Mouse (Mus musculus) gastrocnemius, postnatal 36 days (tissue): Measurements from ENCODE around the gene Ccdc12. TPM values are rescaled to one million over a fixed set of nuclear protein-coding genes. Genes with fewer than 3 reads are reported as not detected.

Experiments used
- DNase-seq, 2 experiments: peaks; one replicate each; pipeline ENCODE4 v3.0.0; 2022
- intact Hi-C: fragments of 180-260 bp; cut with DNase I; formaldehyde crosslinking; loops from one replicate; pipeline ENCODE4 v1.15.1; 2025
- microRNA-seq, 2 experiments: library from miRNA; unstranded; fragments of <30 nt; microRNA quantifications; one replicate each; pipeline ENCODE4 v1.2.0; 2021
- total RNA-seq, 2 experiments: library from RNA; stranded (reverse); gene quantifications; 2 replicates each; pipeline ENCODE4 v1.2.3; 2021

The Ccdc12 gene
- total RNA-seq, 2 experiments from 2014 or later: 45.1 to 48.1 TPM

DNA sequence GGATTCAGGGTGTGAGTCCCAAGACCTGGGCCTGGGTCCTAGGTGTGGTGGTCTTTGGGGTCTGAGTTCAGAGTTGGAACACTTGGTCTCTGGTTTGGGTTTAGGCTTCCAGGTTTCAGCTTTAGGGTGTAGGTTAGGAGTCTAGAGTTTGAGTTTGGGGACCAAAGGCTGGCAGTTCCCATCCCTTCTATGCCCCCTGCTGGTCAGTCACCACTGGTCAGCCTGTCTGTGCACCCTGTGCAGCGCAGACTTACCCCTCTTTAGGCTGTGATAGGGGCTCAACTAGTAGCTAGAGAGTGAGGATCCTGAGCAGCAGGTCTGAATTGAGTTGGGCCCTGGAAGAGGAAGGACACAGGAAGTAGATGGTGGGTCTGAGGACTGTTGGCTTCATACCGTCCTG is 103.0 kb downstream of the Ccdc12 start:
- intact Hi-C loops: no loop called here
- DNase-seq: peak in 1 of 2 experiments; percentile 31

DNA sequence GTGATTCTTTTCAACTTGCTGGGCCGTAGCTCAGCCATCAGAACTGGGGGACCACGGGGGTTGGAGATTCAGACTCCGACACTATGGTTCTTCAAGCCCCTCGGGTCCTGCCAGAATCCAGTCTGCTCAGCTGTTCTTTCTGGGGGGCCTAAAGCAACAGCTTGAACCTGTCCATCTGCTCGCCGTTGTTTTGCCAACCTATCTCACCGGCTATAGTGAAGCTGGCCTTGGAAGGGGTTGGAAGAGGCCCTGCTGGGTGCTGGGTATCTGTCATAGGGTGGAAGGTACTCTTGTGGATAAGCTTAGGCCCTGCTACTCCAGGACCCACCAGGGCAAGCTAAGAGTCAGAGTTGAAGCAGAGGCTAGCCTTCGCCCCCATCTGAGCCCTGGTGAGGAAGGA is 104.6 kb downstream of the Ccdc12 start:
- no peak for DNase-seq
- intact Hi-C loops: no loop called here

Small RNA genes within 50 kb of the gene (microRNA-seq; reads per million reads assigned to microRNA genes)
- gene Mir8107: 0 to 0.36 reads per million in 2 experiments

Other genes starting within 250 kb of the Ccdc12 start
- gene Ptpn23, start 248.3 kb upstream of the Ccdc12 start, total RNA-seq: 1 to 10 TPM; 7.9 to 8.1 TPM
- not detected for gene Ngp, start 236.8 kb upstream of the Ccdc12 start, total RNA-seq
- 1 to 10 TPM; 6.6 to 7.9 TPM for gene Klhl18, start 179.8 kb upstream of the Ccdc12 start, total RNA-seq
- gene Kif9, start 179.5 kb upstream of the Ccdc12 start, total RNA-seq: under 1 TPM in 1 of 2 experiments, not detected in 1; 0.17 TPM
- 10 to 100 TPM; 21.8 to 29.9 TPM for gene Setd2, start 123.9 kb upstream of the Ccdc12 start, total RNA-seq
- 1 to 10 TPM in 1 of 2 experiments, under 1 TPM in 1; 0.91 to 1.2 TPM for gene Nradd, start 32.1 kb upstream of the Ccdc12 start, total RNA-seq
- 1 to 10 TPM; 3.3 to 3.6 TPM for gene Nbeal2, start 2.3 kb upstream of the Ccdc12 start, total RNA-seq
- gene Myl3, start 85.4 kb downstream of the Ccdc12 start, total RNA-seq: 1,000 to 10,000 TPM in 1 of 2 experiments, 100 to 1,000 TPM in 1; 290 to 1,186 TPM
- 1 to 10 TPM in 1 of 2 experiments, under 1 TPM in 1; 0.74 to 1.1 TPM for gene Pth1r, start 90.6 kb downstream of the Ccdc12 start, total RNA-seq
- not detected for gene Prss42, start 141.7 kb downstream of the Ccdc12 start, total RNA-seq
- gene Prss44, start 157.5 kb downstream of the Ccdc12 start, total RNA-seq: not detected
- not detected for gene Prss43, start 170.2 kb downstream of the Ccdc12 start, total RNA-seq
- gene Prss45, start 178.1 kb downstream of the Ccdc12 start, total RNA-seq: not detected
- not detected for gene Prss46, start 188.0 kb downstream of the Ccdc12 start, total RNA-seq
- not detected for gene Prss50, start 201.5 kb downstream of the Ccdc12 start, total RNA-seq
- 1 to 10 TPM; 4.6 to 6.6 TPM for gene Als2cl, start 223.4 kb downstream of the Ccdc12 start, total RNA-seq
- under 1 TPM; 0.37 to 0.41 TPM for gene Tmie, start 223.6 kb downstream of the Ccdc12 start, total RNA-seq